ENCODE assay signal across 23 mouse cellular contexts in the genomic region with DNA sequence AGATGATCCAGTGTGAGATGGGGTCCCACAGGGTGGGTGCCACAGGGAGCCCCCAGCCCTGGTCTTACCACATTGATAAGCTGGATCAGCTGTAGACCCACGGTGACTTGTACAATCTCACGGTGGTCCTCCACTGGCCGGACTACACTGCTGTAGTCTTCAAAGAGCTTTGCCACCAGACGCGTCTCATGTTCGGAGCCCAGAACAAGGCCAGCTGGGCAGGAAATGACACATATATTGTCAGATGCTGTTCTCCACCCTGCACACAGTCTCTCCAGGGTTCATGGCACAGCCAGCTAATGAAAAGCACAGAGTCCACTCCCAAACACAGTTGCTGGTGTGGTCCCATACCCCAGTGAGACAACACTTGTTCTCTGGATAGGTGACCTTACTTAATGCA. TPM values are rescaled to one million over a fixed set of nuclear protein-coding genes. Genes with fewer than 3 reads are reported as not detected.
DNase-seq lines count a peak whose midpoint lies in the region; ATAC-seq and TF ChIP-seq lines count a peak whose summit lies in the region.
"Had no signal": no experiment of that assay in that cellular context is flagged by ENCODE, and none has a peak within 500 bp of the region (broad histone marks: within the 10 kb centered on the region; RNA-seq: fewer than 3 reads in every experiment).

No protein-coding gene starts in this region.

- DNase-seq in embryo, embryonic 10 days (ENCODE audit: low spot score): peak; percentile 14
- no peak for DNase-seq in embryo, embryonic 11 days
- DNase-seq in limb, embryonic 10.5 days (ENCODE audit: low spot score): no peak
- no peak for DNase-seq in lung, postnatal 10 days
- DNase-seq: adrenal gland, adult 8-10 months; adrenal gland, postnatal 14 days; adrenal gland, postnatal 36 days; B cell, adult 2 months; cerebellum, adult 11-12 months; cerebellum, adult 2 months; cerebellum, adult 9-10 months; cerebellum, postnatal 10 days; cerebellum, postnatal 25 days; forebrain, postnatal 0 days had no signal

- H3K9ac ChIP-seq in kidney, embryonic 14.5 days (ENCODE audit: low read depth, low read length): no peak overlapping the region
- H3K9ac ChIP-seq: embryonic facial prominence, embryonic 12.5 days; forebrain, embryonic 13.5 days; forebrain, embryonic 15.5 days; forebrain, postnatal 0 days had no signal

- peaks cover 44% of the 10 kb centered on the region for H3K79me2 ChIP-seq in C2C12 (ENCODE audit: control insufficient read depth, insufficient read depth)

- no peaks in the 10 kb centered on the region for H3K27me3 ChIP-seq in C2C12 (ENCODE audit: control insufficient read depth, insufficient read depth, insufficient read length)
- H3K27me3 ChIP-seq in limb, embryonic 10.5 days (ENCODE audit: low read depth, poor library complexity, severe bottlenecking): no peaks in the 10 kb centered on the region
- H3K27me3 ChIP-seq in kidney, embryonic 14.5 days (ENCODE audit: control insufficient read depth, insufficient read depth, low read length): no peaks in the 10 kb centered on the region
- H3K27me3 ChIP-seq: forebrain, embryonic 13.5 days; forebrain, embryonic 15.5 days; Patski had no signal

- peak overlapping the region; percentile 60 for H3K27ac ChIP-seq in limb, embryonic 10.5 days
- H3K27ac ChIP-seq in kidney, embryonic 14.5 days (ENCODE audit: low read depth, low read length): no peak overlapping the region
- H3K27ac ChIP-seq: embryonic facial prominence, embryonic 10.5 days; embryonic facial prominence, embryonic 12.5 days; forebrain, embryonic 13.5 days; forebrain, embryonic 15.5 days had no signal

- H3K36me3 ChIP-seq in C2C12 (ENCODE audit: control insufficient read depth, insufficient read depth): peaks cover 15% of the 10 kb centered on the region
- H3K36me3 ChIP-seq in limb, embryonic 10.5 days: no peaks in the 10 kb centered on the region
- no peaks in the 10 kb centered on the region for H3K36me3 ChIP-seq in kidney, embryonic 14.5 days (ENCODE audit: control insufficient read depth, insufficient read depth, low read length)
- H3K36me3 ChIP-seq: embryonic facial prominence, embryonic 10.5 days; embryonic facial prominence, embryonic 12.5 days; forebrain, embryonic 15.5 days; G1E had no signal

- no peak overlapping the region for H3K4me2 ChIP-seq in kidney, embryonic 14.5 days (replicated peaks; ENCODE audit: low read depth, low read length)
- H3K4me2 ChIP-seq: embryonic facial prominence, embryonic 12.5 days; forebrain, embryonic 13.5 days; forebrain, embryonic 15.5 days had no signal

- TF ChIP-seq CTCF in C2C12 (IDR thresholded peaks at IDR 0.05; ENCODE audit: control insufficient read depth, insufficient read depth, insufficient read length): no peak

- H3K4me3 ChIP-seq in C2C12 (ENCODE audit: insufficient read depth, poor library complexity, severe bottlenecking): no peak overlapping the region
- H3K4me3 ChIP-seq in limb, embryonic 10.5 days: no peak overlapping the region
- no peak overlapping the region for H3K4me3 ChIP-seq in kidney, embryonic 14.5 days (ENCODE audit: low read length)
- H3K4me3 ChIP-seq: embryonic facial prominence, embryonic 10.5 days; embryonic facial prominence, embryonic 12.5 days; forebrain, embryonic 13.5 days; forebrain, embryonic 15.5 days had no signal

- ATAC-seq in kidney, embryonic 14.5 days (ENCODE audit: low FRiP score, low TSS enrichment): no peak
- ATAC-seq: activated CD4-positive, CD25-positive, alpha-beta regulatory T cell, adult 4 months; forebrain, embryonic 13.5 days; forebrain, embryonic 15.5 days; forebrain, postnatal 0 days; Patski had no signal

- peaks cover 17% of the 10 kb centered on the region for H3K79me3 ChIP-seq in C2C12 (ENCODE audit: low read depth)

- no peaks in the 10 kb centered on the region for H3K9me3 ChIP-seq in limb, embryonic 10.5 days (replicated peaks)
- no peaks in the 10 kb centered on the region for H3K9me3 ChIP-seq in kidney, embryonic 14.5 days (ENCODE audit: control insufficient read depth, low read length)
- H3K9me3 ChIP-seq: embryonic facial prominence, embryonic 10.5 days; embryonic facial prominence, embryonic 12.5 days; forebrain, embryonic 13.5 days; forebrain, embryonic 15.5 days; G1E had no signal

- H3K4me1 ChIP-seq in limb, embryonic 10.5 days: peaks cover 36% of the 10 kb centered on the region
- H3K4me1 ChIP-seq in kidney, embryonic 14.5 days (ENCODE audit: control insufficient read depth, insufficient read depth, low read length): 0 out of 2 replicates have a peak, but pooled peaks cover 5% of the 10 kb centered on the region
- H3K4me1 ChIP-seq: embryonic facial prominence, embryonic 12.5 days had no signal

- H3ac ChIP-seq in C2C12 (ENCODE audit: control insufficient read depth, insufficient read length, low read depth): peak overlapping the region; percentile 23

- WGBS in limb, embryonic 10.5 days: 71% methylated on average over 6 of the region's 6 CpGs
- 79% methylated on average over 6 of the region's 6 CpGs for WGBS in kidney, embryonic 14.5 days

TF ChIP-seq in C2C12, 6 proteins besides CTCF, POLR2A, EP300 and RAD21:
- TF ChIP-seq USF1 (IDR thresholded peaks at IDR 0.05; ENCODE audit: low read depth) (no peak), CEBPB (IDR thresholded peaks at IDR 0.05; ENCODE audit: low read depth) (no peak), MYOG (IDR thresholded peaks at IDR 0.05; ENCODE audit: control insufficient read depth, extremely low read depth, insufficient read length) (no peak), FOSL1 (IDR thresholded peaks at IDR 0.05; ENCODE audit: insufficient read depth, low read length, poor library complexity, severe bottlenecking) (no peak), MYOD1 (IDR thresholded peaks at IDR 0.05; ENCODE audit: control insufficient read depth, insufficient read length, low read depth) (peak; percentile 49), MAX (IDR thresholded peaks at IDR 0.05) (no peak)

RNA-seq across cellular contexts. Expression of gene Chrna1, which starts 5.7 kb away (rescaled TPM):
- 105 TPM for polyA plus RNA-seq in C2C12 (2012; fragmentation: generic; extraction: Trizol)
- polyA plus RNA-seq in limb, embryonic 10.5 days (2016; fragmentation: Nextera tagmentation; extraction: Ambion mirVana): 2.3 and 3.9 TPM in 2 replicates
- polyA plus RNA-seq in kidney, embryonic 14.5 days (2014; fragmentation: Nextera tagmentation; extraction: Ambion mirVana): 0.35 and 0.86 TPM in 2 replicates
- polyA plus RNA-seq: activated CD4-positive, CD25-positive, alpha-beta regulatory T cell, adult 4 months; G1E had no signal

RNA-seq across cellular contexts. Expression of gene Wipf1, which starts 44.9 kb away (rescaled TPM):
- 16.1 TPM for polyA plus RNA-seq in C2C12 (2012; fragmentation: generic; extraction: Trizol)
- 13.3 and 14.2 TPM in 2 replicates for polyA plus RNA-seq in limb, embryonic 10.5 days (2016; fragmentation: Nextera tagmentation; extraction: Ambion mirVana)
- polyA plus RNA-seq in kidney, embryonic 14.5 days (2014; fragmentation: Nextera tagmentation; extraction: Ambion mirVana): 8.3 and 12.9 TPM in 2 replicates

Comparison
In these comparisons a context has a peak if more than half of its experiments do, and no peak if none do; other contexts are left out.
1. RNA of gene Chrna1, which starts 5.7 kb away (polyA plus RNA-seq): 105 TPM in C2C12 (single experiment); 2.3 to 3.9 TPM in limb, embryonic 10.5 days and 0.35 to 0.86 TPM in kidney, embryonic 14.5 days; every median in the first group is over 10 times any median in the second.